Mouse (Mus musculus) testis, postnatal 14 days (tissue): ENCODE measurements at regions not wholly inside any gene's neighbourhood (a gene's known extent, or its start where the extent isn't known, plus 50 kb on each side); places are given as distances from the start of the nearest gene placed in this dataset.

ENCODE experiments used
- DNase-seq: peaks from one replicate; pipeline ENCODE4 v3.0.0; 2021; ENCODE audit warnings: low spot score

DNA sequence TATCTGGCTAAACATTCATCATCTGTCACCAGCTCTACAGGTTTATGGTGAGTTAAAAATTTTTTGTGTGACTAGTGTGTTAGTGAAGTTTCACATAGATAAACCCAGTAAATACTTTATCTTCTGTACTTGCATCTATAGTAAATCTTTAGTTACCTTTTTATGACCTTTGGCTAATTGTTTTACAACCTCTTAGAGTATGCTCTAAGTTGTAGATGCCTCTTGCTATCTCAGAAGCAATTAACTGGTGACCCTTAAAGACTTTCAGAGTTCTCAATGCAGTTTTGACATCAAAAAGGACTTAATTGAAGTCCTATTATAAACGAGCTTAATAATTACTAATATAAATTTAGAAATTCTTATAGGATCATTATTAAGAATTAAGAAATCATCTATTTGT lies 265.6 kb downstream of the Hivep2 start:
- no peak for DNase-seq

DNA sequence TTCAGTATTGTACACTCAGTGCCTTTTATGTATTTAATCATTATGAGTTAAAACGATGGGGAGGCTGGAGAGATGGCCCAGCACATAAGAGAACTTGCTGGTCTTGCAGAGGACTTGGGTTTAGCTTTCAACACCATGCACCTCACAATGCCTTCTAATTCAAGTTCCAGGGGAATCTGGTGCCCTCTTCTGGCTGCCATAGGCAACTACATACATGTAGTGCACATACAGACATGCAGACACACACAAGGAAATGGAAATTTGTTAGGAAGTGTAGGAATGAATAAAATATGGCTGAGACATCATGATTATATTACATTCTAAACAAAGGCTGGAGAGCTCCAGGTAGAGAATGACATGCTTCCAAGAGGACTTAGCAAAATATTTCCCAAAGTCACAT lies 251.4 kb downstream of the Hivep2 start:
- no peak for DNase-seq

DNA sequence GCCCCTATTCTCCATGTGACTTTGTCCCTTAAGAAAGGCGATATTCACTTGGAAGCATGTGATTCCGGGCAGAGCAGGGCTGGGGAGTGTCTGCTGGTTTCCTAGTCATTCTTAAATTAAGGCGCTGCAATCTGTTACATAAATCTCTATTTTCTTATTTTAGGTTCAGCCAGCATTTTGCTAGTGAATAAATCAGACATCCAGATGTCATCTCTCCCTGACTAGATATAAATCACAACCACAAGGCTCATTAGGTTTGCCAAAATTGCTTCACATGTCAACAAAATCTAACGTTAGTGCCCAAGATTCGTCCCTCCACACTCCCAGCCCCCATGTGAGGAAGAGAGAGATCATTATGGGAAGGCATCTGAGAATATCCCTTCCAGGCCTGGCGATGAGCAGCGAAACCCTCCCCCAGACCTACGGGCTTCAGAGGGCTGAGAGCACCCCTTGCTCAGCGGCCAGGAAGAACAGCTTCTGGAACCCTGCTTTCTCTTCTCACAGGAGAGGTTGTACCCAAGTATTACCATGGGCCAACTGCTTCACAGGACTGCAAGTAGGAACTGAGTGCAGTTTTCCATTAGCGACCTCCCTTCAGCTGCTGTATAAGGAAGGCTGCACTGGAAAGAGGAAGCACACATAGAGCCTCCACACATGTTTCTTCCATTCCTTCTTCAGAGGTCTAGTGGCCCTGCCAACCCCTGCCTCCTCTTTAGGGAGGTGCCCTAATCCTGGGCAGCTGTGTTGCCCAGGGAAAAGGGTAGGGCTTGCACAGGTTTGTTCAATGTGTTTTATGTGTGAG lies 250.5 kb downstream of the Hivep2 start:
- DNase-seq, result no peak

DNA sequence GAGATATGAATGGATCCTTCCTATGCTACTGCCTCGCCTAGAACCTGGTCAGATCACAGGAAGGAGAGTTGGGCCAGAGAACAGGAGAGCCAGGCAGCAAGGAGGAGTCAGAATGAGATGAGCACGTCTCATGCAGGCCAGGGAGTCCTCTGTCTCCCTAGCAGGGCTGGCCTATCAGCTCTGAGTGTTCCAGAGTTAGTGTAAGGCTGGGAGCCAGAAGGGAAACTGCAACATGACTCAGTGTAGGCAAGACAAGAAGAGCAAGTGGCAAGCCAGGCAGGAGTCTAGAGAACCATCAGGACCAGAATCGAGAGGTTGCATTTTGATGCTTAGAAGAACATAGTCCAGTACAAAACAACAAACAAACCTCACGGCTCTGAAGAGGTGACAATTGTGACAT lies 249.6 kb downstream of the Hivep2 start:
- no peak for DNase-seq

DNA sequence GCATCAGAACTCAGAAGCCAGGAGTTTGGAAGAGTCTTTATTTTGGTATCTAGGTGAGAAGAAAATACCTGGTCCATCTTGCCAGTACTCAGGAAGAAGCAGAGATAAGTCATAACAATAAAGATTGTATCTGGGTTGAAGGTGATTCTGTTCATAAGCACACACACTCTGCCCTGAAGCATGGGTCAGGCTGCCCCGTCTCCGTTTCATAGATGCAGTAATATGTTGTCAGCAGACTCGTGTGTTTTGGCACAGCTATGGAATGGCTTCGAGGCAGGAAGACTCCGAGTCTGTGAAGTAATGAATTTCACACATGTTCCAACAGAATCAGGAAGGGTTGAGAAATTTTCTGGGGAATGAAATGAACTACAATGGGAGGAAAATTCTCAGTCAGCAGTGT lies 247.7 kb downstream of the Hivep2 start:
- no peak for DNase-seq

DNA sequence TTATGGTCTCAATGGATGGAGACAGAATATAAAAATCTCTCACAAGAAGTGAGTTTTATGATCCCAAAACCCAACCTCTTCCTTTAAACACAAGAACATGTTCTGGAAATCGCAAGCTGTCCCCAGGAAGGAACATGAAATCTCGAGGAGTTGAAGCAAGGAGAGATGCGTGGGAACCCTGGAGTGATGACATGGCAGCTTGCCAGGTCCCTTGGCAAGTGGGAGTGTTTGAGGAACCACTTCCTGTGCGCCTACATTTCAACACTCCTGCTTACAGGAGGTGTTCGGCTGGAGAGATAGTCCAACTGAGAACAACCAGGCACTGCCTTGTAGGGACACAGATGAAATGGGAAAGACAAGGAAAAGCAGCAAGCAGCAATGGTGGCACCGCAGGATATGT lies 246.1 kb downstream of the Hivep2 start:
- no peak for DNase-seq

DNA sequence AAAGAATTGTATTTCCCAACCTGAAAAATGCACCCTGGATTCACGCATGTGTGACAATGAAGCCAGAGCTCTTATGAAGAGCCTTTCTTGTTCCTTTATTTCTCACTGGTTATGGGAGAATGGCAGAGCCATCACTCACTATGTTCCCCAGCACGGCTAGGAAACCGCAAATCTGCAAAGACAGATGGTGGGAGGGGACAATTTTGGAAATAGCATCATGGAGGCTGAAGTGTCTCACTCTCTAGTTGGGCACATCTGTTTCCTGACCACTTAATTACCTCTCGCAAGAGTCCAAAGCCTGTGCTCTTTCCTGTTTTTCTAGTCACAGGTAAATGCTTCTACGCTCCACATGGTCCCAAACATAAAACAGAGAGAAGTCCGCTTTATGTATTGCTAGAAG lies 245.6 kb downstream of the Hivep2 start:
- no peak for DNase-seq

DNA sequence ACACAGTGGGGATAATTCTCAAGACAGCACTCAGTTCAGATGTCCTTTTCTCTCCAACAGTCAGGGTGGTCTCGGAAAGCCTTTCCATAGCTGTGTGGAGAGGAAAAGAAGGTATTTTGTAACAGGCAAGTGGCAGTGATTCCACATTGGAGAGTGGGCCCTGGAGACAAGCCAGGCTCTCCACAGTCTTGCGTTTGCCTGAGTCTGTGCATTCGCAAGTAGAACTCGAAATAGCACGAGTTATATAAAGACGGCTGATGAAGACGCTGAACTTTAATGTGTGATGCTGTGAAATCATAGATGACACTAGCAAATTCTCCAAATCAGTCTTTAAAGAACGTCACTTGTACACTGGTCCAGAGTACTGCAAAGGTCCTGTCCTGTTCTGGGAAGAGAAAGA lies 244.6 kb downstream of the Hivep2 start:
- DNase-seq, result no peak

DNA sequence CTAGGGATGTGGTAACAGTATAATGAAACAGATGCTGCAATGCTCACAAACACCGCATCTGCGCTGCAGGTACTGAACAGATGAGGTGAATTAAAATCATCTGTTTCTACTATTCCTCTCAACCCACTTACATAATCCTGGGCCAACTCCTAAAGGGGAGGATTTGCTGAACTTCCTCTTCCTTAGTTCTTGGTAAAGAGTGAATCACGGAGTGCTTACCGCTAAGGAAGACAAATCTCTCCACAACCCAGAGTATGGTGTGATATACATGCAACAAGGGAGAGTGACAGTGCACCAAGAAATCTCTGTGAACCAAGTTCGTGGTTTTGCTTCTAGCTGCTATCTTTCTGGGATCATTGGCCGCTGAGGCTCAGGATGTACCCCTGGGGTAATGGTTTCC lies 244.2 kb downstream of the Hivep2 start:
- no peak for DNase-seq

DNA sequence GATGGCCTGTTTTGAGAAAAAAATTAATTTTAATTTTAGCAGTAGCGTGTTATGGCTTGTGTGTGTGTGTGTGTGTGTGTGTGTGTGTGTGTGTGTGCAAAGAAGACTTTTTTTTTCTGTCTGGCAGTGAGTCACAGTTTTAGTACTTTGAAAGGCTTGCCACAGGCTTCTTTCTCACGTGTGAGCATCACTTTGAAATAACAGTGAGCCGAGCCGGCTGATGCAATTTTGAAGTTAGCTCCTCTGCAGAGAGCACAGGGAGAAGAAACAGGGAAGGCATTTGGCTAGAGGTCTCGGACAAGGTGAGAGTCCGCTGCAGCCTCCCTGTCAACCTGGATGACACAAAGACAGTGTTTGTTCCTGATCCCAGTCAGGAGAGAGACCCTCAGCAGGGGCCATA lies 242.3 kb downstream of the Hivep2 start:
- no peak for DNase-seq

DNA sequence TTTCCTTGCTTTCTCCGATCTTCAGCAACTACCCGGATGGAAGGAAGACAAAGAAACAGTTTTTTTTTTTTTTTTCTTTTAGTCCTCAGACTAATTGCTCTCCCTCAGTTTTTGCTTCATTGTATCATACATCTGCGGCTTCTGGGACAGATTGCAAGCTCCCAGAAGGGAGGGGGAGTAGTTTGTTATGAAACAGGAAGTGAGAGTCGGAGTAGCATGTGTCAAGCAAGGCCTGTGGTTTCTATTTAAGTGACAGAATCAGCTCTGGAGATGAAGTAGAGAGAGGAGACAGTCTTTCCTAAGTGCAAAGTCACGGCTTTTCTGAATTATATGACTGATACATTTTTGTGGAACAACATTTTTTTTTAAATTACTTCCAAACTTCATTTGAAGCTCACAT lies 241.7 kb downstream of the Hivep2 start:
- DNase-seq, result no peak

DNA sequence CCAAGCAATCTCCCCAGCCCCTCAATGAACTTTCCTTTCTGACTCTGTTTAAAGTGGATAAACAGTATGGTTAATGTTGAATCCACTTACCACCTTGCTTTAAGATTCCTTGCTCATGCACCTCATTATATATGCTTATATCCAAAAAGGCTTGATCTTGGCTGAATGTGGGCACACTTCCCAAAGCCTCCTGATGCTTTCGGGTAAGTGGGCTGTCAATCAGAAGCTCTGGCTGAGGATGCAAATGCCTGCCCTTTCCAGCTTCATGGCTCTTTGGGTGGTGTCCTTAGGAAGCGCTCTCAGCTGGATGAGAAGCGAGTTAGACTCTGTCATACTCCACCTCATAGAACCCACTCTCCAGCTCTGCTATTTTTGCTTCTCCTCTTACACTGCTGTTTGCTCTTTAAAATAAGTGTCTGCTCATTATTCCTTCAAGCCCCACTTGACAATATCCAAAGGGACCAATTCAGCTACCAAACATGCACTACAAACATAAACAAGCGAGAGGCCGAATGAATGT lies 241.2 kb downstream of the Hivep2 start:
- no peak for DNase-seq
